Mouse (Mus musculus): ENCODE data around the gene Tbx10. TPM values are rescaled to one million over a fixed set of nuclear protein-coding genes. Genes with fewer than 3 reads are reported as not detected.

Tbx10 gene
- polyA plus RNA-seq, 1 experiment: 0.04 TPM

DNA sequence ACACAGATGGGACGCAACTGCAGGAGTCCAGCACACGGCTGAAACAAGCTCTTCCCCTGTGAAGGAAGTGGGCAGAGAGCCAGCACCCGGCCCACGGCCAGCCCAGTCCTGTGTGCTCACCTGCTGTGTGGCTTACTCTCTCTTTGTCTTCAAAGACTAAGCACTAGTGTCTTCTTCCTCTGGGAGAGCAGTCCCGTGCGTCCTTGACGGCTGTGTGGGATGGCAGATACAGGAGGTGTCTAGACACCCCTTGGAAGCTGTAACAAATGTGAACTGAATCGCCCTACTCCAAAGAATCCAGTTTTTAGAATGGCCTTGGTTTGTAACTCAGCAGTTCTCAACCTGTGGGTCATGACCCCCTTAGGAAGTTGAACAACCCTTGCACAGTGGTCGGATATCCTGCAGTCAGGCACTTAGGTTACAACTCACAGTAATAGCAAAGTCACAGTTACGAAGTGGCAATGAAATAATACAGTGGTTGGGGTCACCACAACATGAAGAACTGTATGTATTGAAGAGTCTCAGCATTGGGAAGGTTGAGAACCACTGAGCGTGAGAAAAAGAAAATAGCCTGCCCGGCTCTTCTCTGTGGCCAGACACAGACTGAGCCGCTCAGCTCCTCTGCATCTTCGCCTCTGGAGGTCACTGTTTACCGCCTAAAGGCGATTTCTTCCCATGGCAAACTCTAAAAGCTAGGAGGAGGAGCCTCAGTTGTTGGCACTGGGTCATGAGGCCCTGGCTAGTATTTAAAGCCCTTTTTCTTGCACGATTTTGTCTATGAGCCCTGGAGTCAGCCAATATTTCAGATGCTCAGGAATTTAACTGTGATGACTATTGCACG lies 26.4 kb downstream of the Tbx10 start:
- Histone ChIP-seq H3ac (ENCODE audit: control insufficient read depth, insufficient read length) (no peak overlapping the region), H3K4me3 (no peak overlapping the region), H3K4me2 (ENCODE audit: low read depth) (peak overlapping the region; percentile 64), H3K79me2 (ENCODE audit: control insufficient read depth, insufficient read depth) (no peaks in the 10 kb centered on the region), H3K36me3 (ENCODE audit: control insufficient read depth, insufficient read depth) (no peaks in the 10 kb centered on the region), H3K27me3 (ENCODE audit: control insufficient read depth, insufficient read depth, insufficient read length) (no peaks in the 10 kb centered on the region)
- TF ChIP-seq TCF3 (IDR thresholded peaks at IDR 0.05; ENCODE audit: insufficient read length, low read depth) (no peak), E2F4 (IDR thresholded peaks at IDR 0.05; ENCODE audit: insufficient read depth) (no peak), USF1 (IDR thresholded peaks at IDR 0.05; ENCODE audit: low read depth) (no peak), REST (IDR thresholded peaks at IDR 0.05; ENCODE audit: insufficient read depth, insufficient read length) (no peak)

DNA sequence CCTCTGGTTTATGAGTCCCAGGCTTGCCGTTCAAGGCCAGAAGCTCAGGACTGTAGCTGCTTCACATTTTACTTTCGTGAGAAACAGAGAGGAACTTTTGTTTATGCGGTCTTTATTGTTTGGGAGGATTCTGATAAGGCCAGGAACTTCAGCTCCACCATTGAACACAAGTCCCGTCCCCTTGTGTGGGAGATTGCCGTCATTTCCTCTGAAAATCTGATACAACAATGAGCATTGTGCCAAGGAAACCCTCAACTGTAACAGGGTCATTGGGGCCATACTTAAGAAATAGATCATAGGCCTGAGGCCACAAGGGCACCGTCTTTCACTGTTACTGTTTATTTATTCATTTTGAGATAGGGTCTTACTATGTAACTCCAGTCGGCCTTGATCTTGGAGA lies 30.6 kb downstream of the Tbx10 start:
- no peak overlapping the region for H3K4me3 ChIP-seq
- H3K4me2 ChIP-seq (ENCODE audit: low read depth): no peak overlapping the region
- no peak overlapping the region for H3ac ChIP-seq (ENCODE audit: control insufficient read depth, insufficient read length)
- no peak for TF ChIP-seq MAX (IDR thresholded peaks at IDR 0.05; ENCODE audit: low read depth)
- no peaks in the 10 kb centered on the region for H3K27me3 ChIP-seq (ENCODE audit: control insufficient read depth, insufficient read depth, insufficient read length)
- H3K36me3 ChIP-seq (ENCODE audit: control insufficient read depth, insufficient read depth): no peaks in the 10 kb centered on the region
- no peaks in the 10 kb centered on the region for H3K79me2 ChIP-seq (ENCODE audit: control insufficient read depth, insufficient read depth)

DNA sequence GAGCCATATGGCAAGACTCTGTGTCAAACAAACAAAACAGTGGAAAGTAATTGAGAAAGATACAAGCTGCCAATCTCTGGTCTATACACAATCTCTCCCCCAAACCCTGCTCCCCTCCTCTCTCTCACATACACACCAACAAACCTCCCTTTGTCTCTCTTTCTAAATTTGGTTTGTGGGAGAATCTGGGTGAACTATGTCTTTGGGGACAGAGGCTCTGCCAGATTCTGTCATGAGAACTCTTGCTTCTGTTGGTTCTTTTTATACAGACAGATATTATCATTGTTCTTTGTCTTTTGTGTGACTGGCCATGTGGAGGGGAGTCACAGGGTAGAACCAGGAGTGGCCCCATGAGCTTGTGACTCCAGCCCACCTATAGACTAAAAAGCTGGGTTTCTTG lies 35.0 kb downstream of the Tbx10 start:
- H3K36me3 ChIP-seq (ENCODE audit: control insufficient read depth, insufficient read depth): no peaks in the 10 kb centered on the region
- TF ChIP-seq USF1 (IDR thresholded peaks at IDR 0.05; ENCODE audit: low read depth) (no peak), POLR2A (IDR thresholded peaks at IDR 0.05; ENCODE audit: insufficient read length, low read depth) (no peak), CEBPB (IDR thresholded peaks at IDR 0.05; ENCODE audit: insufficient read depth, poor library complexity, severe bottlenecking) (no peak), MYOG (IDR thresholded peaks at IDR 0.05; ENCODE audit: control insufficient read depth in 1 of 3, insufficient read depth in 1 of 3, insufficient read length in 2 of 3, low read depth in 2 of 3) (no peak), POLR2AphosphoS2 (IDR thresholded peaks at IDR 0.05; ENCODE audit: insufficient read length, low read depth) (no peak), MAX (IDR thresholded peaks at IDR 0.05; ENCODE audit: low read depth) (no peak), TCF12 (IDR thresholded peaks at IDR 0.05; ENCODE audit: insufficient read depth, poor library complexity, severe bottlenecking) (no peak), MYOD1 (IDR thresholded peaks at IDR 0.05; ENCODE audit: control insufficient read depth in 1 of 3, insufficient read length in 2 of 3, low read depth in 2 of 3) (no peak), SRF (IDR thresholded peaks at IDR 0.05; ENCODE audit: control insufficient read depth, insufficient read length, low read depth) (no peak), E2F4 (IDR thresholded peaks at IDR 0.05; ENCODE audit: insufficient read depth) (no peak), TCF3 (IDR thresholded peaks at IDR 0.05; ENCODE audit: insufficient read length, low read depth) (no peak), REST (IDR thresholded peaks at IDR 0.05; ENCODE audit: insufficient read depth, insufficient read length) (no peak)
- H3ac ChIP-seq (ENCODE audit: control insufficient read depth, insufficient read length): no peak overlapping the region
- no peaks in the 10 kb centered on the region for H3K27me3 ChIP-seq (ENCODE audit: control insufficient read depth, insufficient read depth, insufficient read length)
- H3K4me3 ChIP-seq: no peak overlapping the region
- no peaks in the 10 kb centered on the region for H3K79me2 ChIP-seq (ENCODE audit: control insufficient read depth, insufficient read depth)
- H3K4me2 ChIP-seq (ENCODE audit: low read depth): no peak overlapping the region

DNA sequence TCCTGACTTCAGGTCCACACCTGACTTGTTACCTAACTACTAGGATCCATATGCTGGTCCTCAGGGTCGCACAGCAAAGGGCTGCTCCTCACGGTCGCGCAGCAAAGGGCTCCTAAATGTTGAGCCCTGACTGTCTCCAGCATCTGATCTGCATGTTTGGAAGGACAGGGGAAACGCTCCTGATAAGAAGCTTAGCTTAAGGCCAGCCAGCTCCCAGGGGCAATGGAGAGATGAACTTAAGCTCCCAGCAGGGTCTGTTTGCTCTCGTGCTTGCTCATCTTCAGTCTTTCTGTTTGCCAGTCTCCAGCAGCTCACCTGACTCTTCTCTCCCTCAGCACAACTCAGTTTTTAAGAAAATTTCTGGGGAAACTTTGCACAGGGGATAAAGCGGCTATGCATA lies 40.1 kb downstream of the Tbx10 start:
- H3K4me3 ChIP-seq: no peak overlapping the region
- no peak overlapping the region for H3K4me2 ChIP-seq (ENCODE audit: low read depth)
- TF ChIP-seq E2F4 (IDR thresholded peaks at IDR 0.05; ENCODE audit: insufficient read depth) (no peak), REST (IDR thresholded peaks at IDR 0.05; ENCODE audit: insufficient read depth, insufficient read length) (no peak), POLR2AphosphoS2 (IDR thresholded peaks at IDR 0.05; ENCODE audit: insufficient read length, low read depth) (no peak), SRF (IDR thresholded peaks at IDR 0.05; ENCODE audit: control insufficient read depth, insufficient read length, low read depth) (no peak), MYOD1 (IDR thresholded peaks at IDR 0.05; ENCODE audit: control insufficient read depth in 1 of 3, insufficient read length in 2 of 3, low read depth in 2 of 3) (no peak), CEBPB (IDR thresholded peaks at IDR 0.05; ENCODE audit: insufficient read depth, poor library complexity, severe bottlenecking) (no peak), MAX (IDR thresholded peaks at IDR 0.05; ENCODE audit: low read depth) (no peak), POLR2A (IDR thresholded peaks at IDR 0.05; ENCODE audit: insufficient read length, low read depth) (no peak)
- H3K27me3 ChIP-seq (ENCODE audit: control insufficient read depth, insufficient read depth, insufficient read length): no peaks in the 10 kb centered on the region
- H3ac ChIP-seq (ENCODE audit: control insufficient read depth, insufficient read length): no peak overlapping the region
- H3K36me3 ChIP-seq (ENCODE audit: control insufficient read depth, insufficient read depth): no peaks in the 10 kb centered on the region
- peaks cover 10% of the 10 kb centered on the region for H3K79me2 ChIP-seq (ENCODE audit: control insufficient read depth, insufficient read depth)

DNA sequence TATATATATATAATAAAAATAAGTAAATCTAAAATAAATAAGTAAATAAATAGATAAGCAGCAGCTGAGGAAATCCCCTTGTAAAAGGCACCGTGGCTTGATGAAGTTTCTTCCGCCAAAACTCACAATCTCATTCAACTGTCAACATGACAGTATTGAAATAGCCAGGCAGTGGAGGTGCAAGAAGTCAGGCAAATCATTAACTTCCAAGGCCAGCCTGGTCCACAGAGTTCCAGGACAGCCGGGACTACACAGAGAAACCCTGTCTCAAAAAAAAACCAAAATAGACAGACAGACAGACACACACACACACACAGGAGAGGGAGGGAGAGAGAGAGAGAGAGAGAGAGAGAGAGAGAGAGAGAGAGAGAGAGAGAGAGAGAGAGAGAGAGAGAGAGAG lies 40.7 kb downstream of the Tbx10 start:
- H3ac ChIP-seq (ENCODE audit: control insufficient read depth, insufficient read length): no peak overlapping the region
- no peak for TF ChIP-seq MYOG (IDR thresholded peaks at IDR 0.05; ENCODE audit: control insufficient read depth in 1 of 3, insufficient read depth in 1 of 3, insufficient read length in 2 of 3, low read depth in 2 of 3)
- TF ChIP-seq REST (IDR thresholded peaks at IDR 0.05; ENCODE audit: insufficient read depth, insufficient read length): no peak
- TF ChIP-seq TCF3 (IDR thresholded peaks at IDR 0.05; ENCODE audit: insufficient read length, low read depth): no peak
- TF ChIP-seq MYOD1 (IDR thresholded peaks at IDR 0.05; ENCODE audit: control insufficient read depth in 1 of 3, insufficient read length in 2 of 3, low read depth in 2 of 3): no peak
- TF ChIP-seq E2F4 (IDR thresholded peaks at IDR 0.05; ENCODE audit: insufficient read depth): no peak
- no peak for TF ChIP-seq MAX (IDR thresholded peaks at IDR 0.05; ENCODE audit: low read depth)
- TF ChIP-seq SRF (IDR thresholded peaks at IDR 0.05; ENCODE audit: control insufficient read depth, insufficient read length, low read depth): no peak
- no peak for TF ChIP-seq POLR2AphosphoS2 (IDR thresholded peaks at IDR 0.05; ENCODE audit: insufficient read length, low read depth)

More for the DNA sequence above, 40.7 kb downstream of the Tbx10 start:
- no peak overlapping the region for H3K4me3 ChIP-seq
- no peaks in the 10 kb centered on the region for H3K36me3 ChIP-seq (ENCODE audit: control insufficient read depth, insufficient read depth)
- H3K4me2 ChIP-seq (ENCODE audit: low read depth): no peak overlapping the region
- no peaks in the 10 kb centered on the region for H3K27me3 ChIP-seq (ENCODE audit: control insufficient read depth, insufficient read depth, insufficient read length)
- H3K79me2 ChIP-seq (ENCODE audit: control insufficient read depth, insufficient read depth): peaks cover 10% of the 10 kb centered on the region
